Mouse (Mus musculus) kidney, postnatal 0 days (tissue): ENCODE measurements around the gene Rchy1. TPM values are rescaled to one million over a fixed set of nuclear protein-coding genes. Genes with fewer than 3 reads are reported as not detected.

Experiments
- ATAC-seq: fragments of 200-750 bp; cut with Nextera tagmentation; replicated peaks from 2 replicates; pipeline ENCODE4 v1.8.0; 2017; ENCODE audit warnings: low read depth, moderate number of reproducible peaks, moderate TSS enrichment, moderate library complexity; ENCODE audit not compliant: low FRiP score
- DNase-seq: peaks from one replicate; pipeline ENCODE4 v3.0.0-alpha.2; 2016; ENCODE audit warnings: low spot score
- H3K27ac ChIP-seq: fragments of 300-500 bp; sonication (generic); 2 replicates; pipeline ENCODE4 v1.5.1; 2014; ENCODE audit warnings: mild to moderate bottlenecking
- H3K27me3 ChIP-seq: fragments of 300-500 bp; sonication (generic); 2 replicates; pipeline ENCODE4 v1.6.1; 2014; ENCODE audit warnings: low read length, mixed read lengths; ENCODE audit not compliant: insufficient read depth
- H3K36me3 ChIP-seq: fragments of 300-500 bp; sonication (generic); 2 replicates; pipeline ENCODE4 v1.6.1; 2014; ENCODE audit warnings: low read length, mixed read lengths; ENCODE audit not compliant: insufficient read depth
- H3K4me1 ChIP-seq: fragments of 300-500 bp; sonication (generic); replicated peaks from 2 replicates; pipeline ENCODE4 v1.6.1; 2014; ENCODE audit warnings: antibody characterized with exemption, low read length, mixed read lengths; ENCODE audit not compliant: insufficient read depth
- H3K4me2 ChIP-seq: fragments of 300-500 bp; sonication (generic); 2 replicates; pipeline ENCODE4 v1.6.1; 2014; ENCODE audit warnings: mild to moderate bottlenecking, low read length, moderate library complexity, mixed read lengths
- H3K4me3 ChIP-seq: fragments of 300-500 bp; sonication (generic); replicated peaks from 2 replicates; pipeline ENCODE4 v1.5.1; 2014; ENCODE audit warnings: low read depth, low read length
- H3K9ac ChIP-seq: fragments of 300-500 bp; sonication (generic); 2 replicates; pipeline ENCODE4 v1.6.1; 2014; ENCODE audit warnings: low read depth, low read length
- H3K9me3 ChIP-seq: fragments of 300-500 bp; sonication (generic); replicated peaks from 2 replicates; pipeline ENCODE4 v1.6.1; 2016; ENCODE audit warnings: low read length, inconsistent platforms, mixed read lengths
- CTCF ChIP-seq: IDR thresholded peaks from 2 replicates; pipeline ENCODE4 v1.5.1; 2016; ENCODE audit warnings: antibody characterized with exemption, low read depth, mild to moderate bottlenecking, moderate library complexity
- WGBS: fragments of 180-500 bp; shearing (Covaris S2); extraction: QIAGEN DNeasy Blood & Tissue Kit; methylation state at CpG from one replicate; pipeline ENCODE4 v1.1.7; 2014; 5-methylcytosine and 5-hydroxymethylcytosine counted together
- polyA plus RNA-seq: library from polyadenylated mRNA; unstranded; fragments of >200 nt; fragmentation: Nextera tagmentation; extraction: Ambion mirVana; gene quantifications from 2 replicates; pipeline ENCODE4 v1.2.1, GENCODE M21; 2015

Rchy1 gene
- polyA plus RNA-seq, 1 experiment from 2014 or later = 80.9 TPM

DNA sequence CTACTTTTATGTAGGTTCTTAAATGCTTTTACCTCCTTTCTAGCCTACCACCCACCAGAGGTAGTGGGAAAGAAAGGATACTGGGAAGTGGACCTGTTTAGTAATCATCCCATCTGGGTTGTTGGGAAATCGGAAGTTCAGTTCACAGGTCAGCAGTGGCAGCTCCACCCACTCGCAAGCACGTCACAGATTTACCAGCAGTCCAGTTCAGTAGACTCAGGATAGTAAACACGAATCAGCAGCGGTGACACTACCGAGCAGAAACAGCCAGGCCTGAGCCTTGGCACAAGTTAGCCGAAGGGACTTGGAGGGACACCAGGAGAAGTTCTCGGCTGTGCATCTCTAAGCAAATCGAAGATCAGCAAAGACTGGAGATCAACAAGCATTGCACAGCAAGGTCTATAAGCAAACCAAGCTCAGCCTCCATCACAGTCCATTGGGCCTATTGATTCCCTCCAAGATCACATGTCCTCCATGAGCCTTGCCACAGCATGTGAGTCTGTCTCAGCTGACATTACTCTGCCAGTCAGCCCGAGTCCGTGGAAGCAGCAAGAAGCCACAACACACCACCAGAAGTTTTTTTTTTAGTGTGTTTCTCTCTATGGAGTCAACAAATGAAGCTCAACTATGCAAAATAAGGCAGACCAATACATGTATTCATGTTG is 18.4 kb upstream of the Rchy1 start:
- Histone ChIP-seq H3K4me2 (no peak overlapping the region), H3K9ac (no peak overlapping the region), H3K27me3 (no peaks in the 10 kb centered on the region), H3K4me3 (no peak overlapping the region), H3K27ac (no peak overlapping the region), H3K4me1 (no peaks in the 10 kb centered on the region), H3K9me3 (no peaks in the 10 kb centered on the region), H3K36me3 (no peaks in the 10 kb centered on the region)
- WGBS = 87% methylated on average over 11 of the region's 11 CpGs
- ATAC-seq (no peak), DNase-seq (no peak)
- no peak for TF ChIP-seq CTCF

DNA sequence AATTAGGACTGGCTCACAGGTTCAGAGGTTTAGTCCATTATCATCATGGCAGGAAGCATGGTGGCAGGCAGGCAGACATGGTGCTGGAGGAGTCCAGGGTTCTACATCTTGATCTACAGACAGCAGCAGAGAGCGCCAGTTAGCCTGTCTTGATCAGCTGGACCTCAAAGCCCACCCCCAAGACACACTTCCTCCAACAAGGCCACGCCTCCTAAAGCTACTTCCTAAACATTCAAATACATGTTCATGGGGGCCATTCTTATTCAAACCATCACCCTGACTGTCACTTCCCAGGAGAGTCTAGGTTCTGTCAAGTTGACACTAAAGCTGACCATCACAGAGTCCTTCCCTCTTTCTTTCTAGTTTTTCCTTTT is 14.5 kb upstream of the Rchy1 start:
- DNase-seq (no peak), ATAC-seq (no peak)
- Histone ChIP-seq H3K4me3 (no peak overlapping the region), H3K36me3 (no peaks in the 10 kb centered on the region), H3K9ac (no peak overlapping the region), H3K9me3 (no peaks in the 10 kb centered on the region), H3K27ac (no peak overlapping the region), H3K4me1 (no peaks in the 10 kb centered on the region), H3K27me3 (no peaks in the 10 kb centered on the region), H3K4me2 (no peak overlapping the region)
- TF ChIP-seq CTCF = no peak
- WGBS = 87% methylated on average over 2 of the region's 2 CpGs

DNA sequence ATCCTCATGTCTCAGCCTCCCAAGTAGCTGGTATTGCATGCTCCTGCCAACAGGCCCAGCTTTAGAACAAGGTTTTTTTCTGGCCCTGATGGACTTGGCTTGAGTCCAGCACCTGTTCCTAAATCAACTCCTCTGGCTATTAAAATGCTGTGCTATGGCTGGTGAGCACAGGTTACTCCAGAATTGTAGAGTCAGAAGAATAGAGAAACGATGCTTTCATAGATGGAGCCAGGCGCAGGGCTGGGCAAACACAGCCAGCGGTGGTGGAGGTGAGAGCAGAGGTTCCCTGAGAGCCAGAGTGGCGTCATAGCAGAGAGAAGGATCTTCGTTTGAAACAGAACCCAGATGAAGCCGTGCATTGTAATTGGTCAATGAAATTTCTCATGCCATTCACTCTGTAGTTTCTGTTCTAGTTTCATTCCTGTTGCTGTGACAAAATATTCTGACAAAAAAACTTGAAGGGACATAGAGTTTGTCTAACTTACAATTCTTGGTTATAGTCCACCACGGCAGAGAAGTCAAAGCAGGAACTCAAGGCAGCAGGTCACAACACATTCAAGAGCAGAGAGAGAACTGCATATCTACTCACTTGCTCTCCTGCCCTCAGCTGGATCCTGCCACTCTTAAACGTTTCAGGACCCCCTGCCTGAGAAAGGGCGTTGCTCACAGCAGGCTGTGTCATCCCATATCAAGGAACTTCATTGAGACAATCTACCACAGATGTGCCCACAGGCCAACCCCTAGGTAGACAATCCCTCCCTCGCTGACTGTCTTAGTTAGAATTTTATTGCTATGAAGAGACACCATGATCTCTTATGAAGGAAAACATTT is 13.9 kb upstream of the Rchy1 start:
- WGBS = 76% methylated on average over 10 of the region's 10 CpGs
- no peaks in the 10 kb centered on the region for H3K9me3 ChIP-seq
- H3K9ac ChIP-seq = no peak overlapping the region
- H3K4me3 ChIP-seq = no peak overlapping the region
- DNase-seq = no peak
- H3K4me1 ChIP-seq = no peaks in the 10 kb centered on the region
- H3K27ac ChIP-seq = no peak overlapping the region
- ATAC-seq = no peak
- no peaks in the 10 kb centered on the region for H3K27me3 ChIP-seq
- TF ChIP-seq CTCF = no peak
- H3K36me3 ChIP-seq = no peaks in the 10 kb centered on the region
- H3K4me2 ChIP-seq = no peak overlapping the region

DNA sequence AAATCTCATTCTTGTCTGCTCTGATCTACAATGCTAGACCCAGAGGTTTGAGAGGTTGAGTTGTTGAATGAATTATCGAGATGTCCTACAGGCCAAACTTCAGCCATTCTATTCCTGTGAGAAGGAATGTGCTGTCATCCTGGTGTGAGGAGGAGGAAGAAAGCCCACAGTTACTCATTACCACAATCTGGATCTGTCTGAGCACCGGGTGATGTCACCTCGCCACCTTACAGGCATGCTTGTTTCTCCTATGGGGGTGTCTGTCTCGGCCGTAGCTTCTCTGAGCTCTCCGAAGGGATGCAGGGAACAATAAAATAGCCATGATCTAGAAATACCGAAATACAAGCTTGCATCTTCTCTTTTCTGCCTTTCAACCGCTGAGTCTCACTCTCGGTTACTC is 12.9 kb upstream of the Rchy1 start:
- Histone ChIP-seq H3K36me3 (no peaks in the 10 kb centered on the region), H3K9me3 (no peaks in the 10 kb centered on the region), H3K4me2 (no peak overlapping the region), H3K9ac (no peak overlapping the region), H3K4me3 (no peak overlapping the region), H3K27ac (no peak overlapping the region), H3K4me1 (no peaks in the 10 kb centered on the region), H3K27me3 (no peaks in the 10 kb centered on the region)
- TF ChIP-seq CTCF = no peak
- ATAC-seq (no peak), DNase-seq (no peak)
- 88% methylated on average over 9 of the region's 9 CpGs for WGBS

DNA sequence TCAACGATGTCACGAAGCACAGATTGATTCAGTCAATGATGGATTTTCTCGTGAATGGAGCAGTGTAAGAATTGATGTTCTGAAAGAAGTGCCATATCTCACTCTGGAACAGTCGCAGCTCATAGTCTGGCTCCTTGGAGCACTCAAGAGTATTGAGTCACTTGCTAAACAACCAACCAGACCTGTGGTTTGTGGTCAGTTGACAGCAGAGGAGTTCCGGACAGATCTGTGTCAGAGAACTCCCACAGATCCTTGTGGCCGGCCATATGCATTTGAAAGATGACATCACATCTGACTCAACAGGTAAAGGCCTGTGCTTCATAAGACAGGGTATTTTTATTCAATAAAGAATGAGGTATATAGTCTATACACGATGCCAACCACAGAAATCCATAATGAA is 11.1 kb upstream of the Rchy1 start:
- 88% methylated on average over 7 of the region's 7 CpGs for WGBS
- no peak for ATAC-seq
- no peaks in the 10 kb centered on the region; the same call in 1 of the 2 replicates for H3K36me3 ChIP-seq
- no peak overlapping the region for H3K27ac ChIP-seq
- H3K4me3 ChIP-seq = no peak overlapping the region
- no peaks in the 10 kb centered on the region for H3K9me3 ChIP-seq
- TF ChIP-seq CTCF = no peak
- no peaks in the 10 kb centered on the region for H3K27me3 ChIP-seq
- no peak overlapping the region for H3K4me2 ChIP-seq
- H3K9ac ChIP-seq = no peak overlapping the region
- DNase-seq = no peak
- H3K4me1 ChIP-seq = no peaks in the 10 kb centered on the region

DNA sequence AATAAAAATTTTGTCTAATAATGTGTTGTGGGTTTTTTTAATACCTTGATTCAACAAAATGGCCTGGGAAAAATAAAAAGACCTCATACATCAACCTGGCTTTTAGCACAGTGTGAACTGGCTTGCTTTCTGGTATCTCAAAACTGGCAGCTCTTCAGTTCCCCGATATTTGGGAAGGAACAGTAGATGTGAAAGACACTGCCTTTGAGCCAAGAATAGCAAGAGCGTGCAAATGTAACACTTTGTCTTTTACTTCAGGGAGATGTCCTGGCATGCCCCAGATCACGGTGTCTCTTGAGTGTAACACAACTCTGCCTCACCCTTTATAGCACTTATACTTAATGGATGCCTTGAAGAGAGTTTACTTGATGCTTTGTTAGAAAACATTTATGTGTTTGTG is 9.2 kb upstream of the Rchy1 start:
- 87% methylated on average over 3 of the region's 3 CpGs for WGBS
- ATAC-seq = no peak
- H3K27me3 ChIP-seq = no peaks in the 10 kb centered on the region
- no peak for DNase-seq
- no peaks in the 10 kb centered on the region; the same call in 1 of the 2 replicates for H3K36me3 ChIP-seq
- no peak for TF ChIP-seq CTCF
- no peaks in the 10 kb centered on the region for H3K9me3 ChIP-seq
- H3K9ac ChIP-seq = no peak overlapping the region
- no peak overlapping the region for H3K4me2 ChIP-seq
- no peak overlapping the region for H3K4me3 ChIP-seq
- H3K4me1 ChIP-seq = no peaks in the 10 kb centered on the region
- H3K27ac ChIP-seq = no peak overlapping the region
